Mouse (Mus musculus) v-Abl transformed pro-B cells (cell line): ENCODE data around the gene Parp14.

Experiments
- in situ Hi-C, 2 experiments: fragments of 400-800 bp; cut with MboI; formaldehyde crosslinking; loops; one replicate each; pipeline ENCODE4 v1.15.1; 2025; ENCODE audit not compliant: unreplicated experiment in 2 of 2

The Parp14 gene

GRCm38 (mm10) chr16:35806973-35807662 is 64.2 kb downstream of the Parp14 start:
- in situ Hi-C loops, result loop anchor here in 1 of 2 experiments (25.0 kb wide), 1 partner anchor 445 kb away; the partner anchor contains the start of gene Sec22a

GRCm38 (mm10) chr16:35803723-35804122 is 67.6 kb downstream of the Parp14 start:
- in situ Hi-C loops, result loop anchor here in 1 of 2 experiments (25.0 kb wide), 1 partner anchor 441 kb away; the partner anchor contains the start of gene Sec22a

GRCm38 (mm10) chr16:35802163-35802562 is 69.2 kb downstream of the Parp14 start:
- in situ Hi-C loops, result loop anchor here in 1 of 2 experiments (25.0 kb wide), 1 partner anchor 440 kb away; the partner anchor contains the start of gene Sec22a

- in situ Hi-C loops, result no loop called here
These were observed 79.3 kb downstream of the Parp14 start for GRCm38 (mm10) chr16:35791962-35792521.

- in situ Hi-C loops, result no loop called here
These were observed 83.0 kb downstream of the Parp14 start for GRCm38 (mm10) chr16:35788330-35788729.

GRCm38 (mm10) chr16:35787568-35788189 is 83.7 kb downstream of the Parp14 start:
- in situ Hi-C loops, result no loop called here

- in situ Hi-C loops, result no loop called here
These were observed 84.2 kb downstream of the Parp14 start for GRCm38 (mm10) chr16:35787163-35787562.

GRCm38 (mm10) chr16:35784134-35784725 is 87.1 kb downstream of the Parp14 start:
- in situ Hi-C loops, result no loop called here

GRCm38 (mm10) chr16:35783207-35783573 is 88.2 kb downstream of the Parp14 start:
- in situ Hi-C loops, result no loop called here
